Mouse (Mus musculus) adrenal gland, postnatal 14 days (tissue): Measurements from ENCODE around the gene Sec31a. TPM values are rescaled to one million over a fixed set of nuclear protein-coding genes. Genes with fewer than 3 reads are reported as not detected.

Experiments
- DNase-seq: peaks from one replicate; pipeline ENCODE4 v3.0.0; 2021; ENCODE audit warnings: mixed read lengths
- total RNA-seq: library from RNA; stranded (reverse); gene quantifications from 2 replicates; pipeline ENCODE4 v1.2.3, GENCODE M21; 2021

The Sec31a gene
- total RNA-seq, 1 experiment from 2014 or later = 173 TPM

- no peak for DNase-seq
Measured at GRCm38 (mm10) chr5:100350907-100351456, 65.1 kb downstream of the Sec31a start.

- DNase-seq = no peak
Measured at GRCm38 (mm10) chr5:100349287-100350215, 66.5 kb downstream of the Sec31a start.

- DNase-seq = peak; percentile 25
Measured at GRCm38 (mm10) chr5:100345118-100345517, 70.9 kb downstream of the Sec31a start.

- DNase-seq = no peak
Measured at GRCm38 (mm10) chr5:100343087-100343486, 72.9 kb downstream of the Sec31a start.

- DNase-seq = no peak
Measured at GRCm38 (mm10) chr5:100342422-100342821, 73.6 kb downstream of the Sec31a start.

- no peak for DNase-seq
Measured at GRCm38 (mm10) chr5:100341042-100341441, 75.0 kb downstream of the Sec31a start.

- DNase-seq = no peak
Measured at GRCm38 (mm10) chr5:100337852-100338251, 78.2 kb downstream of the Sec31a start.

GRCm38 (mm10) chr5:100336876-100337275 is 79.2 kb downstream of the Sec31a start:
- no peak for DNase-seq

- no peak for DNase-seq
Measured at GRCm38 (mm10) chr5:100335581-100336080, 80.4 kb downstream of the Sec31a start.

- DNase-seq = no peak
Measured at GRCm38 (mm10) chr5:100334686-100335085, 81.3 kb downstream of the Sec31a start.

- no peak for DNase-seq
Measured at GRCm38 (mm10) chr5:100333607-100334380, 82.2 kb downstream of the Sec31a start.

- DNase-seq = no peak
Measured at GRCm38 (mm10) chr5:100332300-100333004, 83.6 kb downstream of the Sec31a start.

- DNase-seq = no peak
Measured at GRCm38 (mm10) chr5:100331636-100332035, 84.4 kb downstream of the Sec31a start.

GRCm38 (mm10) chr5:100322081-100322480 is 94.0 kb downstream of the Sec31a start:
- DNase-seq = peak; percentile 90

- no peak for DNase-seq
Measured at GRCm38 (mm10) chr5:100317842-100318241, 98.2 kb downstream of the Sec31a start.

- DNase-seq = no peak
Measured at GRCm38 (mm10) chr5:100317010-100317409, 99.0 kb downstream of the Sec31a start.

GRCm38 (mm10) chr5:100315646-100316045 is 100.4 kb downstream of the Sec31a start:
- DNase-seq = no peak

GRCm38 (mm10) chr5:100312391-100312790 is 103.6 kb downstream of the Sec31a start:
- DNase-seq = no peak
